Mouse (Mus musculus) liver, adult (tissue): Measurements from ENCODE around the gene Pla2g2f.

ENCODE experiments used
- GATA4 ChIP-seq: IDR thresholded peaks from 2 replicates; pipeline ENCODE4 v1.6.1; 2014; ENCODE audit warnings: mild to moderate bottlenecking, low read length; ENCODE audit not compliant: insufficient replicate concordance

Gene Pla2g2f

GRCm38 (mm10) chr4:138739136-138739851 lies 18.1 kb downstream of the Pla2g2f start:
- no peak for TF ChIP-seq GATA4

DNA sequence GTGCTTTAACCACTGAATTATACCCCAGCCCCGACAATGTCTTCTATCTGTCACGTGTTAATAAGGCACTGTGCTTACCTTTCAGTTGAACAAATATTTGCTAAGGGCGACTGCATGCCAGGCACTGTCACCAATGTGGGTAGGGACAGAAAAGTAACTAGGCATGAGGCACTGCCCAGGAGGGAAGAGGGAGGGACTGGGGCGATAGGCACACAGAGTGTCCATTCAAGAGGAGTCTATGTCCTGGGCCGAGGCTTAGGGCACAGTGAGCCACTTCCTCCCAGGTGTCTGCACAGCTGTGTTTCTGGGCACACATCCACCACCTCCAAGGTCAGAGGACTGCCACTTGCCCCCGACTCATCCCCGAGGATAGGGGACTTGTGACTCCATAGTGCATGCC lies 20.4 kb downstream of the Pla2g2f start, which contains the start of gene Ubxn10:
TSS of gene Ubxn10 (minus strand) at position 137 of the 400 bp plus-strand sequence.
- no peak for TF ChIP-seq GATA4

DNA sequence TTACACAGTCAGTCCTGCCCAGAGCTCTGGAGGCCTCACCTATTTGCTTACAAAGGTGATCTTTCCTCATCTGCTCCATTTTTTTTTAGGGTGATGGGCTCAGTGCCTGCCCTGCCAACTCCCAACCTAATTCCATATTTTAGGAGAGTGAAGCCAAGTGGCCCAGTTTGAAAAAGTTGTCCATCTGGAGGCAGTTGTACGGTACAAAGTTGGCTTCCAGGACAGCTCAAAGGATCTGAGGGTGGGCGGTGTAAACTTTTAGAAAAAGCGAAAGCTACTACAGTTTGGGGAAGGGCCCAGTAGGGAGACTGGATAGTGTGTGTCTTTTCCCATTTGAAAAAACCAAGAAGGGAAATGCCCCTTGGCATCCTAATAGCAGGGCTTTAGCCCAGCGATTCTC lies 22.6 kb downstream of the Pla2g2f start:
- TF ChIP-seq GATA4 = no peak

GRCm38 (mm10) chr4:138734105-138734504 lies 23.3 kb downstream of the Pla2g2f start:
- no peak for TF ChIP-seq GATA4

- TF ChIP-seq GATA4 = peak; percentile 87; the same call in 1 of the 2 replicates
Observed at GRCm38 (mm10) chr4:138729018-138729703, 28.3 kb downstream of the Pla2g2f start.

DNA sequence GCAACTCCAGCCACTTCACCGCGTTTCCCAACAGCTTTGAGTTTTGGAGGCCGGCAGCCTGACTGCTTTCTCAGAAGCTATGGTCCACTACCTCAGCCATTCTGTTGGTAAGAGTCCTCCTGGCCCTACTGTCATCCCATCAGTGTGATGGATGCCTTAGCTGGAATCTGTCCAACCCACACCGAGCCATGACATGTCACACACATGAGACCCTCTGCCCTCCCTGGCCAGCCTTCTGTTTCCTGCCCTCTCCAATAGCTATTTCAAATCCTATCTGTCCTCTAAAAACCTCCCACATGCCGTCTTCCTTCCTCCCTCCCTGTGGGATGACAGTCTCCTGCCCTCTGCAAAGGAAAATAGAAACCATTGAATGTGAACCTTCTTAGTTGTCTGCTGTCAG lies 31.7 kb downstream of the Pla2g2f start:
- TF ChIP-seq GATA4 = no peak

DNA sequence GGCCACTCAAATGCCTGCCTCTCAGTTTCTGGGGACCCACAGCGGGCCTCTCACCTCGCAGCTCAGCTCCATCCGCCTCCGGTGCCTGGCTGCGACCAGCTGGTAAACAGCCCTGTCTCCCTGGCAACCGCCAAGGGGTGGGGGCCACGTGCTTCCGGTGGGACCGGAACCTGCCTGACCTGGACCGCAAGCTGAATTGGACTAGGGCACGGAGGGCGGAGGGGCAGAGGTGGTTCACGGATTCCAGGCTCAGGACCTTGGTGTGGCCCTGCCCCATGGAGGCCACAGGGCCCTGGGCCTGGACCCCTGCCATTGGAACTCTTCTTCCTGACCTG lies 32.3 kb downstream of the Pla2g2f start:
- no peak for TF ChIP-seq GATA4

- TF ChIP-seq GATA4 = no peak
Observed at GRCm38 (mm10) chr4:138724354-138725126, 32.9 kb downstream of the Pla2g2f start, which contains the start of gene Pla2g2c. Gene Pla2g2c, plus strand, starts transcription at chr4:138724792.

DNA sequence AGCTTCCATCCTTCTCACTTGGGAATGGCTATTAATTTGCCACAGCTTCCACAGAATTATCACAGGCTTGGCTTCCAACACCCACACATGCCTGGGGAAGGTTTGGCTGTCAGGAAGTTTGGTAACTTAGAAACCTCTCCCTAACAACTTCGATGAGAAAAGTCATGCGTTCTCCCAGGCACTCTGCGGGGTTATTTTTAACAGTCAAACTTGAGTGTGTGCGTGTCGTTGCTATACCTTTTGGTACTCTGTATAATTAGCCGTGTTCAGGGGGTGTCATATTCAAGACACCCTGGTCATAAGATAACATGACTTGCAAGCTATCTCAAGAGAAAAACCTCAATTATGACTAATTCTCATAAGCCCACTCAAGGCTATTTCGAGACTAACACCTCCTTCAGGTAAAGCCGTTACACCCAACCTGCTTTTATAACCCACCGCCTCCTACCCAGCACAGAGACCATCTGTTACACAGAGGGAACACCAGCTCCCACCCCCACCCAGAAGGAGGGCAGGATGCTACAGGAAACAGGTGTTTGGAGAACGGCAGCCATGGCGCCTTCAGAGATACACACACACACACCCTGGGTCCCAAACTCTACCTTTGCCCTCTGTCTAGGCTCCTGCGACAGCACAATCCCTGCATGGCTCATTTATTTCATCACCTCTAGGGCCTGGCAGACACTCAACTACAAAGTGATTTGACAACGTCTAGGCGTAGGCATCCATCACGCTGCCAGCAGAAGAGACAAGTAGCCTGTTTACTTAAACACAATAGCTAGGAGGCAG lies 33.7 kb downstream of the Pla2g2f start:
- no peak for TF ChIP-seq GATA4

DNA sequence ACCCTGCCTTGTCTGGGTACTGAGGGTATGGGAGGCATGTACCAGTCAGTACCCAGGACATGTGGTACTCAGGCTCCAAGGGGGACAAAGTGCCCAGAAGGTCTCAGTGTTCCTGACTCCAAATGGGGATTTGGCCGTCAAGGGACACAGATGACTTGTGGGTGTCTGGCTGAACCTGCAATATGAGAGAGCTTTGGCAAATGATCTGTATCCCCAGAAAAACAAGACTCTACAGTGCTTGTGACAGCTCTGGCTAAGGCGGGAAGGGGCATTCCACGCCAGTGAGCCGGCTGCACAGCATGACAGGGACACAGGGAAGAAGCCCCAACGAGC lies 38.2 kb downstream of the Pla2g2f start:
- no peak for TF ChIP-seq GATA4

GRCm38 (mm10) chr4:138718586-138719263 lies 38.7 kb downstream of the Pla2g2f start:
- TF ChIP-seq GATA4 = no peak

DNA sequence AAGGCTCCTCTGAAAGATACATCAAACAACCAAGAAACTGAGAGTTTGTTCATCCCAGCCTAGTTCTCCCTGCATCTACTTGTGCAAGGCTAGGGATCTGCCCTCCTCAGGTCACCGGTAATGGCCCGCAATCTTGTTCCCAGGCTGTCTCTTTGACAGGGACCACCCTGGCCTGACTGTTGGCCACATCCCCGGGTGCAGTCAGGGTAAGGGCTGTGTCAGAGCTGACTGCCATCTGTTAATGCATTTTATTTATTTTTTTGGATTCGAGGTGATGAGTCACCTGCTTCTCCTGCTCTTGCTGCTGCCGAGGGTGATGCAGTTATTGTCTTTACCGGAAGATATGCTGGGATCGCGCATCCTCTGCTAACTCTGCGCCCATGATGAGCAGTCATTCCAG lies 40.7 kb downstream of the Pla2g2f start:
- TF ChIP-seq GATA4 = 0 out of 2 replicates have a peak, but pooled peaks have one; percentile 29

- no peak for TF ChIP-seq GATA4
Observed at GRCm38 (mm10) chr4:138714186-138714585, 43.2 kb downstream of the Pla2g2f start.

DNA sequence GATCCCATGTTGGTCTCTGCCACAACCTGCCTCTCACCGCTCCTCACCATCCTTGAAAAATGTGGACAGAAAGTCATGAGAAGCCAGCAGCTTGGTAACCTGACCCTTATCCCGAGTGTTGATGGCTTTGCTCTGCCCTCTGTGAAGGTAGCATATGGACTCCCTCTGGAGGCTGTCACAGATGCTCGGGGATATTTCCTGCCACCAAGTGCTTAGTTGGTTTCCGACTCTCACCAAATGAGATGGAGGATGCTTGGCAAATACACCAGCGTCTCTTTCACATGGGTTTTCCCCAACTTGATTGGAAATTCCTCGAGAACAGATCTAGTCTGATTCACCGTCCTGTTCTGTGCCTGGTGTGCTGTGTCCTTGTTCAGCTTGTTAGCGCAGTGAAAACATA lies 44.8 kb downstream of the Pla2g2f start:
- no peak for TF ChIP-seq GATA4

DNA sequence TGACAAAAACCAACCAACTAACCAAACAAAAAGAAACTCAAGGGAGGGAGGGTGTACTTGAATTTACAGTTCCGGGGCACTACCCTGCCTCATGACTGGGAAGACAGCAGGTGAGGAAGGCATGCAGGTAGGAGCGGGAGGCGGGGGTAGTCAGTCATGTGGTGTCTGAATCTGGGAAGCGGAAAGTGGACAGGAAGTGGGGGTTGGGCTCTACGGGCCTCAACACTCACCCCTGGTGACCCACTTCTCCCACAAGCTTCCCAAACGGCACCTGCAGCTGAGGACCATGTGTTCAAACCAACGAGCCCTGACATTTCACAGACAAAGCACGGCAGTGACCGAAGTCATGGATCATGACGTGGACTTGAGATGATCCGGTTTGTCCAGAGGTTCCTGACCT lies 45.3 kb downstream of the Pla2g2f start:
- no peak for TF ChIP-seq GATA4
